14 mouse cellular contexts compared by ENCODE assay signal in genomic region chr12:72835518-72836015, GRCm38 (mm10).
DNase-seq lines count a peak whose midpoint lies in the region; ATAC-seq and TF ChIP-seq lines count a peak whose summit lies in the region.
"Had no signal": no experiment of that assay in that cellular context is flagged by ENCODE, and none has a peak within 500 bp of the region (broad histone marks: within the 10 kb centered on the region; RNA-seq: fewer than 3 reads in every experiment).

No protein-coding gene starts in this region.

- 74% methylated on average over 8 of the region's 8 CpGs for WGBS in heart, adult 2 months

- no peak overlapping the region for H3K9ac ChIP-seq in heart, adult 2 months (ENCODE audit: low read depth, low read length)
- H3K9ac ChIP-seq: neural tube, embryonic 12.5 days had no signal

- TF ChIP-seq POLR2A in heart, adult 2 months (IDR thresholded peaks at IDR 0.05; ENCODE audit: insufficient read depth, low read depth, low read length) = no peak
- TF ChIP-seq POLR2A in testis, adult 2 months (IDR thresholded peaks at IDR 0.05; ENCODE audit: control insufficient read depth, low read depth, low read length) = no peak

- H3K36me3 ChIP-seq in heart, adult 2 months (ENCODE audit: control insufficient read depth, insufficient read depth, low read length) = no peaks in the 10 kb centered on the region
- no peaks in the 10 kb centered on the region for H3K36me3 ChIP-seq in testis, adult 2 months (ENCODE audit: control insufficient read depth, insufficient read depth, low read length)
- H3K36me3 ChIP-seq: forebrain, embryonic 10.5 days; neural tube, embryonic 12.5 days had no signal

- ATAC-seq in granulocyte monocyte progenitor cell, adult 5-6 weeks (replicated peaks; ENCODE audit: poor library complexity, severe bottlenecking) = no peak

- TF ChIP-seq EP300 in heart, adult 2 months (IDR thresholded peaks at IDR 0.05; ENCODE audit: insufficient read depth, low read depth, low read length) = no peak

- no peak overlapping the region for H3K4me3 ChIP-seq in heart, adult 2 months
- H3K4me3 ChIP-seq in testis, adult 2 months (ENCODE audit: control insufficient read depth, low read depth, low read length) = no peak overlapping the region
- H3K4me3 ChIP-seq: forebrain, embryonic 10.5 days; neural tube, embryonic 12.5 days had no signal

- H3K27me3 ChIP-seq in heart, adult 2 months (ENCODE audit: control insufficient read depth, insufficient read depth, low read length) = peaks cover 5% of the 10 kb centered on the region
- H3K27me3 ChIP-seq in testis, adult 2 months (ENCODE audit: control insufficient read depth, insufficient read depth, low read length) = no peaks in the 10 kb centered on the region

- no peaks in the 10 kb centered on the region for H3K79me2 ChIP-seq in heart, adult 2 months (replicated peaks; ENCODE audit: control insufficient read depth, insufficient read depth, low read length)

- peak; percentile 39 for TF ChIP-seq CTCF in heart, adult 2 months (IDR thresholded peaks at IDR 0.05)
- peak; percentile 46; the same call in 1 of the 2 replicates for TF ChIP-seq CTCF in testis, adult 2 months (IDR thresholded peaks at IDR 0.05; ENCODE audit: control insufficient read depth, insufficient read depth, insufficient replicate concordance, low read depth, low read length)

- H3K27ac ChIP-seq in heart, adult 2 months = no peak overlapping the region
- no peak overlapping the region for H3K27ac ChIP-seq in testis, adult 2 months (ENCODE audit: control insufficient read depth, insufficient read depth, low read depth, low read length)
- H3K27ac ChIP-seq: forebrain, embryonic 10.5 days; neural tube, embryonic 12.5 days had no signal

- no peaks in the 10 kb centered on the region for H3K4me1 ChIP-seq in heart, adult 2 months (ENCODE audit: control insufficient read depth, insufficient read depth, low read length)
- peaks cover 2% of the 10 kb centered on the region; the same call in 1 of the 2 replicates for H3K4me1 ChIP-seq in testis, adult 2 months (ENCODE audit: control insufficient read depth, insufficient read depth, low read length)

- intact Hi-C loops in heart, adult 2 months (cut with DNase I) = no loop called here

- DNase-seq in heart, adult 2 months = no peak
- DNase-seq in heart, adult 8-10 months (ENCODE audit: low spot score) = no peak
- no peak for DNase-seq in testis, postnatal 10 days (ENCODE audit: low spot score)
- DNase-seq in brain, adult 2 months (ENCODE audit: low read depth, low spot score) = peak; percentile 12
- no peak for DNase-seq in adrenal gland, adult 2 months
- DNase-seq in left cerebral cortex, adult 11 months (ENCODE audit: low spot score) = no peak
- DNase-seq: gastrocnemius, postnatal 25 days; heart, postnatal 4 days; left cerebral cortex, postnatal 4 days; right cerebral cortex, postnatal 4 days had no signal
